Mouse (Mus musculus): ENCODE measurements around the gene Plb1. TPM values are rescaled to one million over a fixed set of nuclear protein-coding genes. Genes with fewer than 3 reads are reported as not detected.

The Plb1 gene
- polyA plus RNA-seq, 1 experiment, result 0.34 TPM

DNA sequence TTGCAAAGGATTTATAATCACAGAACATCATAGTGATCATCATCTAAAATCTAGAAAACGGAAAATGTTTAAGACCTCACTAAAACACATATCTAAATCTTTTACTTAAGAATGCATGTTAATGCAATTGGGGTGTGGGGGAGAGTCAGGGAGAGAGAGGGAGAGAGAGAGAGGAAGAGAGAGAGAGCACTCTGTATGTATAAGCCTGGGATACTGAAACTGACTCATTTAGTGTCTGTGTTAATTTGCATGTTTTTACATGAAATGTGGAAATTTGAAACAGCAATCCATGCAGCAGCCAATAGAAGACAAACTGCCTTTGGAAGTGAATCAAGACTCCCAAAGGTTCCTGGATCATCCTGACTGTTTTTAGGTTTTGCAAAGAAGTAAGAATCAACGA lies 181.1 kb downstream of the Plb1 start:
- TF ChIP-seq POLR2A (IDR thresholded peaks at IDR 0.05; ENCODE audit: borderline replicate concordance, extremely low read depth, insufficient read depth, insufficient read length, poor library complexity, severe bottlenecking) (no peak), CTCF (IDR thresholded peaks at IDR 0.05; ENCODE audit: borderline replicate concordance, extremely low read depth, insufficient read depth, insufficient read length) (no peak)
- no peak for DNase-seq (ENCODE audit: low read depth)

- TF ChIP-seq POLR2A (IDR thresholded peaks at IDR 0.05; ENCODE audit: borderline replicate concordance, extremely low read depth, insufficient read depth, insufficient read length, poor library complexity, severe bottlenecking), result no peak
- no peak for TF ChIP-seq CTCF (IDR thresholded peaks at IDR 0.05; ENCODE audit: borderline replicate concordance, extremely low read depth, insufficient read depth, insufficient read length)
- no peak for DNase-seq (ENCODE audit: low read depth)
Measured at GRCm38 (mm10) chr5:32414461-32414985, 182.0 kb downstream of the Plb1 start.

GRCm38 (mm10) chr5:32415554-32415953 lies 183.0 kb downstream of the Plb1 start:
- DNase-seq (ENCODE audit: low read depth), result no peak
- no peak for TF ChIP-seq POLR2A (IDR thresholded peaks at IDR 0.05; ENCODE audit: borderline replicate concordance, extremely low read depth, insufficient read depth, insufficient read length, poor library complexity, severe bottlenecking)
- no peak for TF ChIP-seq CTCF (IDR thresholded peaks at IDR 0.05; ENCODE audit: borderline replicate concordance, extremely low read depth, insufficient read depth, insufficient read length)

Other genes starting within 250 kb of the Plb1 start
- gene Fosl2, start 96.9 kb upstream of the Plb1 start, polyA plus RNA-seq (2012; rRNA removed), result 3.2 and 3.4 TPM in 2 replicates
- 167 and 198 TPM in 2 replicates for gene Ppp1cb, start 226.1 kb downstream of the Plb1 start, polyA plus RNA-seq (2012; rRNA removed)

Measured in brain, embryonic 14.5 days (tissue).